Mouse (Mus musculus): ENCODE data around the gene Tssk3. TPM values are rescaled to one million over a fixed set of nuclear protein-coding genes. Genes with fewer than 3 reads are reported as not detected.

Tssk3 gene
- total and polyA plus RNA-seq, 3 experiments, result 0.13 TPM; not detected in 2

DNA sequence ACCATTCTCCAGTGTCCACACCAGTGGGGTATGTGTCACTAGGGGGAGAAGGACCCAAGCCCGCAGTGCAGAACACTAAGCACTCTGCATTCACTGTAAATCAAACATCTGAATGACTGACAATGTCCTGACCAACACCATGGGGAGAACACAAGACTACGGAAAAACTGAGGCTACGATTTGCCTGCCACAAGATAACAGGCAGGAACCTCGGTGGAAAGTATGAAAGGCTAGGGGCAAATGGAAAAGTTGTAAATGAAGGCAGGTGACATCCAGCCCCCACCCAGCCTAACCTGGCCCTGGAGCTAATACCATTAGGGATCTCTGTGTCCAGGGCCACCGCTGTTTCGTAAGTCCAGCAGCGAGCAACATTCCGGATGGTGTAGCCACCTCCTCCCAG lies 27.7 kb upstream of the Tssk3 start:
- in situ Hi-C loops (cut with MboI; ENCODE audit: low pct_ligation_motif_present, low pct_unique_long_range_greater_than_20kb, low sequenced_read_pairs) (no loop called here), dilution Hi-C loops (cut with MboI; ENCODE audit: extremely low pct_ligation_motif_present, extremely low pct_unique_long_range_greater_than_20kb, low sequenced_read_pairs) (no loop called here)
- DNase-seq (ENCODE audit: extremely low read depth), result no peak
- Histone ChIP-seq H3K27ac (ENCODE audit: insufficient read depth, low read depth) (peak overlapping the region; percentile 15; the same call in 1 of the 2 replicates), H3K9me3 (replicated peaks; ENCODE audit: low read length) (no peaks in the 10 kb centered on the region), H3K4me1 (ENCODE audit: control insufficient read depth in 1 of 2, insufficient read depth in 2 of 2) (peaks cover 4 to 31% of the 10 kb centered on the region in 2 experiments), H3K36me3 (replicated peaks in 1 of 2; ENCODE audit: control insufficient read depth in 1 of 2, insufficient read depth in 1 of 2, low read length in 1 of 2) (peaks cover 68 to 70% of the 10 kb centered on the region in 2 experiments), H3K79me2 (replicated peaks; ENCODE audit: control insufficient read depth, extremely low read depth, insufficient read depth, poor library complexity, severe bottlenecking) (peaks cover 14% of the 10 kb centered on the region), H3K4me3 (replicated peaks in 1 of 3; ENCODE audit: low read depth in 2 of 3, low read length in 2 of 3, poor library complexity in 1 of 3) (no peak overlapping the region), H3K4me2 (ENCODE audit: insufficient read depth, low read depth, poor library complexity, severe bottlenecking) (no peak overlapping the region), H3K9ac (ENCODE audit: insufficient read depth, low read depth) (no peak overlapping the region), H3K27me3 (replicated peaks) (no peaks in the 10 kb centered on the region)
- TF ChIP-seq ZMIZ1 (IDR thresholded peaks at IDR 0.05; ENCODE audit: low read depth, low read length) (no peak), BHLHE40 (IDR thresholded peaks at IDR 0.05; ENCODE audit: low read depth, low read length) (peak; percentile 57), CHD2 (IDR thresholded peaks at IDR 0.05; ENCODE audit: low read length) (no peak), NRF1 (IDR thresholded peaks at IDR 0.05; ENCODE audit: low read depth, low read length) (no peak), UBTF (IDR thresholded peaks at IDR 0.05; ENCODE audit: low read depth, low read length) (no peak), MAFK (IDR thresholded peaks at IDR 0.05; ENCODE audit: insufficient replicate concordance, low read length) (no peak), MAZ (IDR thresholded peaks at IDR 0.05; ENCODE audit: low read depth, low read length) (no peak), TCF12 (IDR thresholded peaks at IDR 0.05; ENCODE audit: low read depth, low read length) (peak; percentile 23; the same call in 1 of the 2 replicates), ELF1 (IDR thresholded peaks at IDR 0.05; ENCODE audit: low read depth, low read length) (no peak), JUN (IDR thresholded peaks at IDR 0.05; ENCODE audit: insufficient read depth, low read depth, low read length) (peak; percentile 53), ZNF384 (IDR thresholded peaks at IDR 0.05; ENCODE audit: low read depth, low read length) (no peak), USF2 (conservative IDR thresholded peaks at IDR 0.05; ENCODE audit: low read depth, low read length) (no peak), MAX (IDR thresholded peaks at IDR 0.05; ENCODE audit: low read length) (no peak), POLR2AphosphoS2 (IDR thresholded peaks at IDR 0.05; ENCODE audit: low read depth, low read length) (no peak), MXI1 (IDR thresholded peaks at IDR 0.05; ENCODE audit: low read depth, low read length) (no peak), RAD21 (IDR thresholded peaks at IDR 0.05; ENCODE audit: low read depth, low read length) (no peak), SIN3A (IDR thresholded peaks at IDR 0.05; ENCODE audit: low read length) (no peak; the same call in 1 of the 2 replicates), ETS1 (conservative IDR thresholded peaks at IDR 0.05; ENCODE audit: low read depth, low read length) (peak; percentile 86), USF1 (IDR thresholded peaks at IDR 0.05; ENCODE audit: low read depth, low read length) (no peak), NELFE (IDR thresholded peaks at IDR 0.05; ENCODE audit: low read depth, low read length) (no peak), IRF4 (IDR thresholded peaks at IDR 0.05; ENCODE audit: low read depth, low read length) (no peak), SMC3 (IDR thresholded peaks at IDR 0.05; ENCODE audit: low read depth, low read length) (no peak), KAT2A (IDR thresholded peaks at IDR 0.05; ENCODE audit: insufficient replicate concordance, low read length) (no peak), MEF2A (IDR thresholded peaks at IDR 0.05; ENCODE audit: borderline replicate concordance, low read depth, low read length) (peak; percentile 29; the same call in 1 of the 2 replicates), EP300 (IDR thresholded peaks at IDR 0.05; ENCODE audit: low read length) (peak; percentile 80), HCFC1 (IDR thresholded peaks at IDR 0.05; ENCODE audit: low read depth, low read length) (no peak), MYC (IDR thresholded peaks at IDR 0.05; ENCODE audit: low read depth, low read length) (no peak)
